Mouse (Mus musculus): ENCODE measurements around the gene Yae1d1. TPM values are rescaled to one million over a fixed set of nuclear protein-coding genes. Genes with fewer than 3 reads are reported as not detected.
"Not testable (repeated sequence)": the region's sequence is repeated elsewhere in the genome, so short reads cannot be mapped to it uniquely, and the experiment has no call there.

Yae1d1 gene
- polyA plus RNA-seq, 1 experiment from 2014 or later = 63.2 TPM

- H3K9ac ChIP-seq (ENCODE audit: low read depth, low read length) = no peak overlapping the region
- no peaks in the 10 kb centered on the region for H3K4me1 ChIP-seq (ENCODE audit: control insufficient read depth, insufficient read depth, low read length)
- no peak for ATAC-seq
- H3K27ac ChIP-seq (ENCODE audit: low read length) = no peak overlapping the region
- no peak overlapping the region for H3K4me2 ChIP-seq (ENCODE audit: low read depth, low read length)
- H3K36me3 ChIP-seq (ENCODE audit: control insufficient read depth, insufficient read depth, low read length) = no peaks in the 10 kb centered on the region
- H3K27me3 ChIP-seq (replicated peaks; ENCODE audit: control insufficient read depth, insufficient read depth, low read length) = no peaks in the 10 kb centered on the region
- no peaks in the 10 kb centered on the region for H3K9me3 ChIP-seq (ENCODE audit: control insufficient read depth, low read length)
- H3K4me3 ChIP-seq (ENCODE audit: low read length) = no peak overlapping the region
- 74% methylated on average over 8 of the region's 8 CpGs for WGBS
Measured at GRCm38 (mm10) chr13:17976854-17977739, 16.1 kb downstream of the Yae1d1 start.

- Histone ChIP-seq H3K9ac (ENCODE audit: low read depth, low read length) (no peak overlapping the region), H3K36me3 (ENCODE audit: control insufficient read depth, insufficient read depth, low read length) (no peaks in the 10 kb centered on the region), H3K27ac (ENCODE audit: low read length) (no peak overlapping the region), H3K4me2 (ENCODE audit: low read depth, low read length) (no peak overlapping the region), H3K4me3 (ENCODE audit: low read length) (no peak overlapping the region), H3K27me3 (replicated peaks; ENCODE audit: control insufficient read depth, insufficient read depth, low read length) (no peaks in the 10 kb centered on the region), H3K4me1 (ENCODE audit: control insufficient read depth, insufficient read depth, low read length) (no peaks in the 10 kb centered on the region), H3K9me3 (ENCODE audit: control insufficient read depth, low read length) (no peaks in the 10 kb centered on the region)
- peak; percentile 67 for ATAC-seq
- WGBS = 42% methylated on average over 2 of the region's 2 CpGs
Measured at GRCm38 (mm10) chr13:17975891-17976290, 17.3 kb downstream of the Yae1d1 start.

GRCm38 (mm10) chr13:17975457-17975856 is 17.7 kb downstream of the Yae1d1 start:
- H3K36me3 ChIP-seq (ENCODE audit: control insufficient read depth, insufficient read depth, low read length) = no peaks in the 10 kb centered on the region
- no peaks in the 10 kb centered on the region for H3K9me3 ChIP-seq (ENCODE audit: control insufficient read depth, low read length)
- H3K9ac ChIP-seq (ENCODE audit: low read depth, low read length) = no peak overlapping the region
- ATAC-seq = no peak
- H3K27me3 ChIP-seq (replicated peaks; ENCODE audit: control insufficient read depth, insufficient read depth, low read length) = no peaks in the 10 kb centered on the region
- H3K4me2 ChIP-seq (ENCODE audit: low read depth, low read length) = no peak overlapping the region
- H3K27ac ChIP-seq (ENCODE audit: low read length) = no peak overlapping the region
- 70% methylated on average over 1 of the region's 1 CpGs for WGBS
- no peak overlapping the region for H3K4me3 ChIP-seq (ENCODE audit: low read length)
- H3K4me1 ChIP-seq (ENCODE audit: control insufficient read depth, insufficient read depth, low read length) = no peaks in the 10 kb centered on the region

GRCm38 (mm10) chr13:17974734-17975133 is 18.4 kb downstream of the Yae1d1 start:
- 96% methylated on average over 9 of the region's 9 CpGs for WGBS
- H3K36me3 ChIP-seq (ENCODE audit: control insufficient read depth, insufficient read depth, low read length) = no peaks in the 10 kb centered on the region
- no peak overlapping the region for H3K9ac ChIP-seq (ENCODE audit: low read depth, low read length)
- no peak overlapping the region for H3K4me2 ChIP-seq (ENCODE audit: low read depth, low read length)
- no peak overlapping the region for H3K4me3 ChIP-seq (ENCODE audit: low read length)
- ATAC-seq = no peak
- no peaks in the 10 kb centered on the region for H3K4me1 ChIP-seq (ENCODE audit: control insufficient read depth, insufficient read depth, low read length)
- no peak overlapping the region for H3K27ac ChIP-seq (ENCODE audit: low read length)
- no peaks in the 10 kb centered on the region for H3K27me3 ChIP-seq (replicated peaks; ENCODE audit: control insufficient read depth, insufficient read depth, low read length)
- no peaks in the 10 kb centered on the region for H3K9me3 ChIP-seq (ENCODE audit: control insufficient read depth, low read length)

- Histone ChIP-seq H3K4me1 (ENCODE audit: control insufficient read depth, insufficient read depth, low read length) (no peaks in the 10 kb centered on the region), H3K9ac (ENCODE audit: low read depth, low read length) (no peak overlapping the region), H3K9me3 (ENCODE audit: control insufficient read depth, low read length) (no peaks in the 10 kb centered on the region), H3K27ac (ENCODE audit: low read length) (no peak overlapping the region), H3K4me3 (ENCODE audit: low read length) (no peak overlapping the region), H3K4me2 (ENCODE audit: low read depth, low read length) (no peak overlapping the region), H3K36me3 (ENCODE audit: control insufficient read depth, insufficient read depth, low read length) (no peaks in the 10 kb centered on the region), H3K27me3 (replicated peaks; ENCODE audit: control insufficient read depth, insufficient read depth, low read length) (no peaks in the 10 kb centered on the region)
- 77% methylated on average over 7 of the region's 7 CpGs for WGBS
- no peak for ATAC-seq
Measured at GRCm38 (mm10) chr13:17960613-17961012, 32.5 kb downstream of the Yae1d1 start.

- Histone ChIP-seq H3K27me3 (replicated peaks; ENCODE audit: control insufficient read depth, insufficient read depth, low read length) (no peaks in the 10 kb centered on the region), H3K4me1 (ENCODE audit: control insufficient read depth, insufficient read depth, low read length) (no peaks in the 10 kb centered on the region), H3K4me2 (ENCODE audit: low read depth, low read length) (no peak overlapping the region), H3K9me3 (ENCODE audit: control insufficient read depth, low read length) (no peaks in the 10 kb centered on the region), H3K27ac (ENCODE audit: low read length) (no peak overlapping the region), H3K36me3 (ENCODE audit: control insufficient read depth, insufficient read depth, low read length) (no peaks in the 10 kb centered on the region), H3K9ac (ENCODE audit: low read depth, low read length) (no peak overlapping the region), H3K4me3 (ENCODE audit: low read length) (no peak overlapping the region)
- 52% methylated on average over 1 of the region's 1 CpGs for WGBS
- ATAC-seq = no peak
Measured at GRCm38 (mm10) chr13:17954282-17954681, 38.9 kb downstream of the Yae1d1 start.

- WGBS = 92% methylated on average over 8 of the region's 8 CpGs
- H3K27me3 ChIP-seq (replicated peaks; ENCODE audit: control insufficient read depth, insufficient read depth, low read length); H3K4me1 ChIP-seq (ENCODE audit: control insufficient read depth, insufficient read depth, low read length); H3K9ac ChIP-seq (ENCODE audit: low read depth, low read length); H3K4me2 ChIP-seq (ENCODE audit: low read depth, low read length); ATAC-seq; H3K36me3 ChIP-seq (ENCODE audit: control insufficient read depth, insufficient read depth, low read length); H3K27ac ChIP-seq (ENCODE audit: low read length); H3K9me3 ChIP-seq (ENCODE audit: control insufficient read depth, low read length); H3K4me3 ChIP-seq (ENCODE audit: low read length): not testable (repeated sequence)
Measured at GRCm38 (mm10) chr13:17950581-17950980, 42.6 kb downstream of the Yae1d1 start.

- Histone ChIP-seq H3K4me1 (ENCODE audit: control insufficient read depth, insufficient read depth, low read length) (no peaks in the 10 kb centered on the region), H3K4me3 (ENCODE audit: low read length) (no peak overlapping the region), H3K9ac (ENCODE audit: low read depth, low read length) (no peak overlapping the region), H3K4me2 (ENCODE audit: low read depth, low read length) (no peak overlapping the region), H3K27me3 (replicated peaks; ENCODE audit: control insufficient read depth, insufficient read depth, low read length) (no peaks in the 10 kb centered on the region), H3K36me3 (ENCODE audit: control insufficient read depth, insufficient read depth, low read length) (no peaks in the 10 kb centered on the region), H3K9me3 (ENCODE audit: control insufficient read depth, low read length) (no peaks in the 10 kb centered on the region), H3K27ac (ENCODE audit: low read length) (no peak overlapping the region)
- ATAC-seq = no peak
- 76% methylated on average over 18 of the region's 18 CpGs for WGBS
Measured at GRCm38 (mm10) chr13:17949555-17949954, 43.6 kb downstream of the Yae1d1 start.

- no peaks in the 10 kb centered on the region for H3K9me3 ChIP-seq (ENCODE audit: control insufficient read depth, low read length)
- H3K36me3 ChIP-seq (ENCODE audit: control insufficient read depth, insufficient read depth, low read length) = no peaks in the 10 kb centered on the region
- peak; percentile 100 for ATAC-seq
- H3K9ac ChIP-seq (ENCODE audit: low read depth, low read length) = peak within 1 kb of the TSS; percentile 90
- H3K4me1 ChIP-seq (ENCODE audit: control insufficient read depth, insufficient read depth, low read length) = peaks cover 9% of the 10 kb centered on the region
- peak within 1 kb of the TSS; percentile 75 for H3K4me2 ChIP-seq (ENCODE audit: low read depth, low read length)
- H3K4me3 ChIP-seq (ENCODE audit: low read length) = peak within 1 kb of the TSS; percentile 86
- no peaks in the 10 kb centered on the region for H3K27me3 ChIP-seq (replicated peaks; ENCODE audit: control insufficient read depth, insufficient read depth, low read length)
- 10% methylated on average over 51 of the region's 69 CpGs for WGBS
- peak within 1 kb of the TSS; percentile 94 for H3K27ac ChIP-seq (ENCODE audit: low read length)
Measured at GRCm38 (mm10) chr13:17944078-17944917, 48.9 kb downstream of the Yae1d1 start, which contains the start of gene Rala. Rala (minus strand) TSS chr13:17944239.
